Mouse (Mus musculus) adrenal gland, adult 8-10 months (tissue): ENCODE measurements at regions not wholly inside any gene's neighbourhood (a gene's known extent, or its start where the extent isn't known, plus 50 kb on each side); places are given as distances from the start of the nearest gene placed in this dataset.

Source experiments
- DNase-seq: peaks from one replicate; pipeline ENCODE4 v3.0.0; 2022
- microRNA-seq, 2 experiments: library from miRNA; unstranded; fragments of <30 nt; microRNA quantifications; one replicate each; pipeline ENCODE4 v1.2.0; 2022

DNA sequence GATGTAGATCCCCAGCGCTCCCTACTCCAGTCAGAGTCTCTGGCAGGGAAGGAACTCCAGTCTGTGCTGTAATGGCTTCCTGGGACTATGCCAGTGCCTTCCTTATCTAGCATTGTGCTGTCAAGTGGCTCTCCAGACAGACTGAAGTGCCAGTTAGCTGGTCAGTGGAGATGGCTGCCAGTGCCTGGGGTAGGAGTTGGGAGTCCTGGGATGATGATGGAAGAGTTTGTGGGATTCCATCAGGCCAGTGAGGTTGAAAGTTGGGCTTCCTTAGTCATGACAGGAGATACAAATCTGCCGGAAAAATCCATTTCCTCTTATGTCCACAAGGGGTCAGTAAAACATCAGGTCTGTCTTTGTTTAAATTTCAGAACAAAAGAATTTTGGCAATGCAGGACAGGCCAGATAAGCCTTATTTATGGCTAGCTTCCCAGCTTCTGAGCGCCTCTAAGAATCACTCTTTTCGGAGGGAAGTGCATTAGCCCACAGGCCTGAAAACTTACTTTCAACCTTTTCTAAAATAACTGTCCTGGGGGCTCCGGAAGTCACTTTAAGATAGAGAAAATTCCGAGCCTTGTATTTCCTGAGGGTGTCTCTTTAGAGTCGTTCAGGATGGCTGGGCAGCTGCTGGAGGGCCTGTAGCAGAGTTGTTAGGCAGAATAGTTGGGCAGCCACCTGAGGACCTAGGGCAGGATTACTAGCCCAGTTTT, 79.5 kb upstream of the Camk1g start:
- peak; percentile 12 for DNase-seq

DNA sequence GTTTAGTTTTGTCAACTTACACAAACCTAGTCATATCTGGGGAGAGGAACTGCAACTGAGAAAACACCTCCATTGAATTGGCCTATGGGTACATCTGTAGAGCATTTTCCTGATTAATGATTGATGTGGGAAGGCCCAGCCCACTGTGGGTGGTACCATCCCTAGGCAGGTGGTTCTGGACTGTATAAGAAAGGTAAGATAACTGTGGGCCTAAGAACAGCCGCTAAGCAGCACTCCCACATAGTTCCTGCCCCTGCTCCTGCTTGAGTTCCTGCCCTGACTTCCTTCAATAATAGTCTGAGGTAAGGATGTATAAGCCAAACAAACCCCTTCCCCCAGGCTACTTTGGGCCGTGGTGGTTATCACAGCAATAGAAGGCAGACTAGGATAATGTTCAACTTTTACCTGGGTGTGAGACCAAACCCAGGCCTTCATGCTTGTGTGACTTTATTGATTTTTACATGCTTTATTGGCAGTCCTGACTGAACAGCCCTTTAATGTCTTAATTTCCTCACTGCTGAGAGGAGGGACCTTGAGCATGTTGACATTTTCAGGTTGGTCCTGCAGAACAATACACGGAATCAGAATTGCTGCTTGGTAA, 78.8 kb upstream of the Camk1g start:
- no peak for DNase-seq

DNA sequence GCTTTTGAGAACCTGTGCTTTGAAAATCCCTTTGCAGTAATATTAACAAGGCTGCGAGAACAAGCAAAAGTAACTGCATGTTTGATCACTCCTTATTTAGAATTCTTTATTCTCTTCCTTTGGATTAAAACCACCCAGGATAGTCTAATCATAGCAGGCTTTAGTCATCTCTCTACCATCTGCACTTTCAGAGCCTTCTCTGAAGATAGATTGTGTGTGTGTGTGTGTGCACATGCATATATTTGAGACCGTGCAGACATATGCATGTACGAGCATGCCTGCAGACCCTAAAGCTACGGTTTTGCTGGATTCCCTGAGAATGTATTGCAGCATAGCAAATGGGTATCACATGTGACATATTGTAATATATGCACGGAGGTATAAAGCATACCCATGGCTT, 77.5 kb upstream of the Camk1g start:
- DNase-seq: no peak

DNA sequence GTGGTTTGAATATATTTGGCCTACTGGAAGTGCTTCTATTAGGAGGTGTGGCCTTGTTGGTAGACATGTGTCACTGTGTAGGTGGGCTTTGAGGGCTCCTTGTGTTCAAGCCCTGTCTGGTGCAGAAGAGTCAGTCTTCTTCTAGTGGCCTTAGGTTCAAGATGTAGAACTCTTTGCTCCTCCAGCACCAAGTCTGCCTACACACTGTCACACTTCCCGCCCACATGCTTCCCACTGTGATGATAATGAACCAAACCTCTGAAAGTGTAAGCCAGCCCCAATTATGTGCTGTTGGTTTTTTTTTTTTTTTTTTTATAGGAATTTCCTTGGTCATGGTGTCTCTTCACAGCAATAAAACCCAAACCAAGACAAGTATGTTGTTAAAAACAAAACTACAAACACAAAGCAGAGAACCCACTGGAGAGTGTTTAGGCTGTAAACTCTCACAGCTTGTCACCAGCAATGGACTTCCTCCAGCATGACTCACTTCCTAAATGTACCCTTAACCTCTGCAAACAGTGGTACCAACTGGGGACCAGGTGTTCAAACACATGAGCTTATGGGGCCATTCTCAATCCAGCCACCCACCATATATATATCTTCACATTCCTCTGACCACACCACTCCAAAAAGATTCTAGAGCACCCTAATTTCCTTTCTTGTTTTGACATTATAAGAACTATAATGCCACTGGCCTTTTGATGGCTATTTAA, 74.0 kb upstream of the Camk1g start:
- DNase-seq: no peak

DNA sequence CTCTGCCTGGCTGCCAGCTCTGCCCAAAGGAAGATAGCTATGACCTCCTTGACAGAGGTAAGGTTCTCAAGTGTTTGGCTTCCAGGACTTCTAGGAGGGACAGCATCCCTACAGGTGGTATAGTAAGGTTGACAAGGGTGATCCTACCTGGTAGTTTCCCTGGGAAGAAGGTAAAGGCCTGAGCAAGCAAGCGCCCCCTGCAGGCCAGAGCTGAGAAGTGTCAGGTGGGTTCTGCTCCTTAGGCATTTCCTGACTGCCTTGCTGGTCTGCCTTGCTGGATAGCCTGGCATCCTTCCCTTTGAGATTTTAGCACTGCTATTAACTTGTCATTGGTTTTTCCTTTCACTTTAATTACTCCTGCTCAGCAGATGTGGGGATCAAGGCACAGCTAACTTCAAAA, 70.4 kb upstream of the Camk1g start:
- DNase-seq: no peak

DNA sequence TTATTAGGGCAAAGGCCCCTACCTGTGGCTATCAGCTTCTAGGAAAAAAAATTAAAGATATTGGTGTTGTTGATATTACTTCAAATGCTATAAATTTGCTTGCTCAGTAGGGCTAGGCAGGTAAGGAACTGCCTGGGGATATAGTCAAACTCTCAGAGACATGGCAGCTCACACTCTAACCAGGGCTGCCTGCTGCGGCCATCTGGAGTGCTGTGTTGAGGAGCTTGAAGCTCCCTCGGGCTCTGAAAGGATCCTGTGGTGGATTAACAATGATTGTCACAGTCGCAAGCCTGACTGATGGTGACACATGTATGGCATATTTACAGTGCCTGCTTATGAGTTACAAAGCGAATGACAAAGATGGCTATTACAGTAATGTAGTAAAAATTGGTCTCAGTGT, 64.2 kb upstream of the Camk1g start:
- DNase-seq: no peak

DNA sequence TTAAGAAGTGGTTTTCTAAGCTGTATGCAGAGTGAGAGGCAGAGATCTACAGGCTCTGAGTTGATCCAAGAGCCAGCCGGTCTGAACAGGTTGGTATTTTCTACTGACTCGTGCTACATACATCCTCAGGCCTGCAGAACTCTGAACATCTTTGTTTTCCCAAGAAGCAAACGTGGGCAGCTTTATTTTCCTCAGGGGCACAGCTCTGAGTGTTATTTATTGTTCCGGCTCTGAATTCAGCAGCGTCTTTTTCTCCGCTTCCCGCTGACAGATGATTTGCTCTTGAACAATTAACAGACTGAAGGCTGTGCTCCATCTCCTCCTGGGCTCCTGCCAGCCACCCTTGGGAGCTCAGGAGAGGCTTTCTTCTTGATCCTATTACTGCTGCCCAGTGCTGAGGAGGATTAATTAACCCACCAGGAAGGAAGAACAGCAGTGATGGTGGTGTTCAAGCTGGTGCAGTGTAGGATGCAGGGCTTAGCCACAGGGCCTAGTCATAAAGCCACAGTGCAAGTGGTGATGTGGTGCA, 63.5 kb upstream of the Camk1g start:
- DNase-seq: no peak

DNA sequence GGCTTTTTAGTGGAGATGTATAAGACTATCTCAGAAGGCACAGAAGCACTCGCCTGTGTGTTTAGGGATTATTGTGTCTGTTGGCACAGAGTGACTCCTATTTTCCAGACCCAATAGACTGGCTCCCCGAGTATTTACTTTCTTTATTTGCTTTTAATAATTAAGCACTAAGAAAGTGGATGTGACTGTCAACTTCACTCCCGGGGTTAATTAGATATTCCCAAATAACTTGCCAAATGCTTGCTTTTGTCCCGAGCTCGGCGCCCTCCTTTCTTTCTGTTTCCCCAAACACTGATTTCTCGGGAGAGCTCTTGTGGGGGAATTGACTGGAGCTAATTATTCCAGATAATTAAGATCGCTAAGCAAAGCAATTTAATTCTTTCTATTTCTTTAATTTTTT, 60.1 kb upstream of the Camk1g start:
- DNase-seq: no peak

DNA sequence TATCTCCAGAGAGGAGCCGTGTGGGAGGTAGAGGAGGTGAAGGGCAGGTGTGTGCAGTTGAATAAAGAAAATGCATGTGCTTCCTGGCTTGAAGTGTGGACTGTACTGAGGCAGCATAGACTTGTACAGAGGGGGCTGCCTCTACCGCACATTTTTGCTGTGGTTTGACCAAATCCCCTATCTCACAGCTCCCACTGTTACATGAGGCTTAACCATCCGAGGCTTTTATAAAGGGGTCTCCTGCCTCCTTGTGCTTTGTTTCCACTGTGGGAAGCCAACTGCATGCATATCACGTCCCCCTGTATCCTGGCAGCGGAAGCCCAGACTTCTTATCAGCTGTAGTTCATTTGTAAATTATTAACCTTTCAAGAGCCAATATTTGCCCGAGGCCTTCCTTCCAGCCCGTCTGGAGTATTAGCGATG, 53.6 kb upstream of the Camk1g start:
- no peak for DNase-seq

DNA sequence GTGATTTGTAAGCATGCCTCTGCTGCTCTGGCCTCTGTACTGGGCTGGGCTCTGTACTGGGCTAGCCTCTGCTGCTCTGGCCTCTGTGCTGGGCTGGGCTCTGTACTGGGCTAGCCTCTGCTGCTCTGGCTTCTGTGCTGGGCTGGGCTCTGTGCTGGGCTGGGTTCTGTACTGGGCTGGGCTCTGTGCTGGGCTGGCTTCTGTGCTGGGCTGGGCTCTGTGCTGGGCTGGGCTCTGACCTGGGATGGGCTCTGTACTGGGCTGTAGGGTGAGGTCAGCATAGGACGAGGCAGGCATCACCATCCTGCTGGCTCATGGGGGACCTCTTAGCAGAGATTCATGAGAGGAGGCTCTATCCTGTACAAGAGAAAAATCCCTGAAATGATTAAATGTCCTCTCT, 52.8 kb upstream of the Camk1g start:
- DNase-seq: no peak

DNA sequence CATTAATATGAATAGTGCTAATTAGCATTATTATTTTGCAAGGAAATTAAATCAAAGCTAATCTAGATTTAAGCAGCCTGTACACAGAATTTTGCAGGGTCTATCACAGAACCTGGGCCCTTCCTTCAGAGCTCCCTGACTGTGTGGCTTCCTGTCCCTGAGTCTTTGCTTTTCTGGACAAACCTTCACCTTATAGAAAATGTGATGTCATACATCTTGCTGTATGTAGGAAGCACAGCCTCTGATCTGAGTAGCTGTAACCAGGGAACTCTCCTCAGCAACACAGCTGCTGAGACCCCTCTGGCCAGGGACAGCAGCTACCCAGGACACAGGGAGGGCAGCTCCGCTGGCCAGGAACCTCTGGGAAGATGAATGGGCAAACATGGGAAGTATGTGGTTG, 51.7 kb upstream of the Camk1g start:
- no peak for DNase-seq

DNA sequence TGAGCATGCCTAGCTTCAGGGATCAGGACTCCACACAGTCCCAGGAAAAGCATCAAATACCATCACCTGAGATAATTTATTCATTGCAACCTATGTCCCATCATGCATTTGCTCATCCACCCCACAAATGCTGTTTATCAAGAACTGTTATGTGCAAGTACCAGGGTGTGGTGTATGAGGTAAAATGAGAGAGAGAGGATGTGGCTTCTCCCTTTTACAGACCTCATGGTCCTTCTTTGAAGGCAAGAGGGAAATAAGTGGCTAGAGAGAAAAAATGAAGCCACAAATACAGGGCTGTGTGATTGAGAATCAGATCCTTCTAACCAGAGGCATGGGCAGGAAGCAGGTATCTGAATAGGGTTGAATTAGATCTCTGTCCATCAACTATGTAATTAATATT, 51.3 kb upstream of the Camk1g start:
- DNase-seq: no peak

Small RNA genes lying in the stretch of these regions (microRNA-seq; reads per million reads assigned to microRNA genes)
- gene Mir205: 0.18 to 1.0 reads per million in 2 experiments
